Mouse (Mus musculus) WW6 (cell line): ENCODE data around the gene Fcrl5.
A peak's percentile ranks its signal among the peaks of the same experiment; 100 is the strongest.
"Not testable (repeated sequence)": the region's sequence is repeated elsewhere in the genome, so short reads cannot be mapped to it uniquely, and the experiment has no call there.

ENCODE experiments used
- DNase-seq: peaks from one replicate; pipeline ENCODE4 v3.0.0-alpha.2; 2013; ENCODE audit warnings: low read depth, low spot score

The Fcrl5 gene

GRCm38 (mm10) chr3:87435479-87435878, at the start of gene Fcrl5:
TSS of gene Fcrl5 (plus strand) at chr3:87435773.
- no peak for DNase-seq

- no peak for DNase-seq
These were observed 44.6 kb upstream of the Fcrl5 start for GRCm38 (mm10) chr3:87390935-87391334.

- DNase-seq = no peak
These were observed 36.8 kb upstream of the Fcrl5 start for GRCm38 (mm10) chr3:87398809-87399208.

DNA sequence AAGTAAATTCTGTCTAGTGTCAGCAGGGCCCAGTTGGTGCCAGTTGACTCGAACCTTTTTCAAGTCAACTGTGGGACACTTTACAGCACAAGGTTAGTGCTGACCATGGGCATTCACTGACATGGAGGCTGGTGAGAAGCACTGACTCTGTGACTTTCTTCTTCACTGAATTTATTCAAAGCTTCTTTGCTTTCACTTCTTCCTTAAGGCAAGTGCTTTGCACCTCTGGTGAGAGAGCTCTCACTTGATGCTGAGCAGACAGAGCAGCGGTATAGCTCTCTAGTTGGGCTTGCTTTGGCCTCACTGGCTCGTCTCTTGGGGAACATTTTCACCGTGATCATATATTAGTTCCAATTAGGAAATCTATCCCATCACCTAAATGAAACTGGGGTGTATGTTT, 35.7 kb upstream of the Fcrl5 start:
- DNase-seq = no peak

GRCm38 (mm10) chr3:87401321-87401720, 34.3 kb upstream of the Fcrl5 start:
- no peak for DNase-seq

- DNase-seq = peak; percentile 58
These were observed 27.4 kb upstream of the Fcrl5 start for GRCm38 (mm10) chr3:87408171-87408570.

DNA sequence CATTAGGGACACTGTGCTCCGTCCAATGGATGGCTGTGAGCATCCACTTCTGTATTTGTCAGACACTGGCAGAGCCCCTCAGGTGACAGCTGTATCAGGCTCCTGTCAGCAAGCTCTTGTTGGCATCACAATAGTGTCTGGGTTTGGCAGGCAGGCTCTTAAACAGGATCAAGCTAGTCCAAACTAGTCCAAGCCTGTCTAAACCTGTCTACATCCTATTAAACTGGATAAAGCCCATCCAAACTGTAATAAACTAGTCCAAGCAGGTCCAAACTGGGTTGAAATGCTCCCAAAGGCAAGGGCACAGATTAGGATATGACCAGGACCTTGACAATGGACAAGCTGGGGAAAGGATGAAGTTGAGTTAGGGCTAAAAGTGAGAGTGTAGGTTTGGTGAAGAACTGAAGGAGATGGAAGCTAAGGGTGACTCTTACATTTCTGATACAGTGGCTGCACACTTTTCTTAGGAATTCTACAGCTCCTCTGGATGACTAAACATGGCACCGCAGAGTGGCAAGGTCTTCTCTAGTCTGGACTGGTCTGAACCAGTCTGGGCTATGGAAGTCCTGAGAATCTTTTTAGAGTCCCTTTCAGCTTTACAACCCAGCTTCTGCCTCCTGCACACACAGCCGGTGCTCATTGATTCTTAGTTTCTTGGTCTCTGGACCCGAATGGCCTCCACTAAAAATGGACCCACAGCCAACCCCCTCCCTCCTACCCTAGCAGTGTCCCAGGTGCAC, 26.2 kb upstream of the Fcrl5 start:
- DNase-seq = no peak

GRCm38 (mm10) chr3:87410605-87411004, 25.0 kb upstream of the Fcrl5 start:
- no peak for DNase-seq

GRCm38 (mm10) chr3:87411150-87411549, 24.4 kb upstream of the Fcrl5 start:
- DNase-seq = peak; percentile 52

- DNase-seq = no peak
These were observed 14.9 kb upstream of the Fcrl5 start for GRCm38 (mm10) chr3:87420645-87421044.

GRCm38 (mm10) chr3:87422386-87422910, 13.1 kb upstream of the Fcrl5 start:
- no peak for DNase-seq

- DNase-seq = no peak
These were observed 5.0 kb downstream of the Fcrl5 start for GRCm38 (mm10) chr3:87440586-87440985.

DNA sequence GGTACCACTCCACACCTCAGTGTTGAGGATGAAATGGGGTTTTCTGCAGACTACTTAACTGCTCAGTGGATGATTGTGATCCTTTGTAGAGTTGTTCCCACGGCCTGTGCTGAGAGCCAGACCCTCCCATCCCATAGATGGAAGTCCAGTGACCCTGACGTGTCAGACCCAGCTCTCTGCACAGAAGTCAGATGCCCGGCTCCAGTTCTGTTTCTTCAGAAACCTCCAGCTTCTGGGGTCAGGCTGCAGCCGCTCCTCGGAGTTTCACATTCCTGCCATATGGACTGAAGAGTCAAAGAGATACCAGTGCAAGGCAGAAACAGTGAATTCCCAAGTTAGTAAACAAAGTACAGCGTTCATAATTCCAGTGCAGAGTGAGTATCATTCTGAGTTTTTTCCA, 8.4 kb downstream of the Fcrl5 start:
- DNase-seq = no peak

DNA sequence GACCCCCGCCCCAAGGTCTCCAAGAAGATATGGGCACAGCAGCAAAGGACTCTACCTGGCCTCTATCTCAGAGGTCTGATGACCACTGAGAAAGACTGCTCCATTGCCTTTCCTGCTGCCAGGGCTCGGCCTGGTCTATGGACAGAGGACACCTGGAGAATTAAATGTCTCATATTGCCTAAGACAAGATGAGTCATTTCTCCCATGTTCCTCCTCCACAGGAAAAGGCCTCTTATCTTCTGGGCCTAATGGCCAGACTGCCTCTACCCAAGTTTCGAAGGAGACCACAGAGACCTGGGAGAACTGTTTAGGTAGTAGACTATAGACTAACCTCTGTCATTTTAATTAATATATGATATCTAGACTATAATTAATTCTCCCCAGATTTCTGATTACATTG, 29.9 kb downstream of the Fcrl5 start:
- DNase-seq = no peak

DNA sequence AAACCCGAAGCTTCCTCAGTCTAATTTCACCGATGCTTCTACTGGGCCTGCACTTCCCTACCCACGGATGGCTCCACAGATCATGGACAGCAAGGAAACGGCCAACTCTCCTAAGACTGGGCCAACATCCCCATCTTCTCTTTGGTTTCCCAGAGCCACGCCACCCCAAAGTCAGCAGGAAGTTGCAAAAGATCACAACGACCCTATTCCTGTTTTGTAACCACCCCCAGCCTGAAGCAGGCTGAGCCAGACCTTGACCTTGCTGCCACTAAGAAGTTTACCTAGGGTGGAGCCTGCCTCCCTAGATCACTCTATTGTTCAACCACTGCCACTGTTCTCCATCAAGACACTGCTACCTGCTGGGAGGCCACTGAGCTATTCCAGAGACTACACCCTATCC, 31.4 kb downstream of the Fcrl5 start:
- no peak for DNase-seq

GRCm38 (mm10) chr3:87467416-87467815, 31.8 kb downstream of the Fcrl5 start:
- no peak for DNase-seq

GRCm38 (mm10) chr3:87477948-87478347, 42.4 kb downstream of the Fcrl5 start:
- not testable (repeated sequence) for DNase-seq

DNA sequence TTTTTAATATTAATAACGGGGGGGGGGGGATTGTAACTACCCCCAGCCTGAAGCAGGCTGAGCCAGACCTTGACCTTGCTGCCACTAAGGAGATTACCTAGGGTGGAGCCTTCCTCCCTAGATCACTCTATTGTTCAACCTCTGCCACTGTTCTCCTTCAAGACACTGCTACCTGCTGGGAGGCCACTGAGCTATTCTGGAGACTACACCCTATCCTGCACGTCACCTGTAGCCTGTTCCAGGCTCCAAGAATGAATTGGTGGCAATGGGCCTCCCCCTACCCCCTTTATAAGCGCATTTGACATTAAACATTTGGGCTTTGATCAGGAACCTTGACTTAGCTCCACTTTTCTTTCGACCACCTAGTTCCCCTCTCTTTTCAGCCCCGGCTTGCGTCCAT, 43.0 kb downstream of the Fcrl5 start:
- not testable (repeated sequence) for DNase-seq

DNA sequence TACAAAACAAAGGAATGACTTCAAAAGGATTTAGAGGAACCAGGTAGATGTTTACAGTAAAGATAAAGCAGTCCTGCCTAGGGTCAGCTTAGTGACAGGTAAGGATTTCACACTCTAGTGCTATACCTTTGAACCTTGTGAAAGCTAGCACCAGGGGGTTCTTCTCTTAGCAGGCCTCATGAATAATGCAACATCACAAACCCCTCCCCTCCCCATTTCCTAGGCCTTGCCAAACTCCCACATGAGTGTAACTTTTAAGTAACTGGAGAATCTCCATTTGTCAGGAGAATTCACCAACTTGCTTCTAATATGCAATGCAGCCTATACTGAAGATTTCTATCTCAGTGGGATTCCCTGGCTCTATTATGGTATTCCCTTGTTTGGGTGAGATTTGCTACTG, 43.7 kb downstream of the Fcrl5 start:
- not testable (repeated sequence) for DNase-seq

DNA sequence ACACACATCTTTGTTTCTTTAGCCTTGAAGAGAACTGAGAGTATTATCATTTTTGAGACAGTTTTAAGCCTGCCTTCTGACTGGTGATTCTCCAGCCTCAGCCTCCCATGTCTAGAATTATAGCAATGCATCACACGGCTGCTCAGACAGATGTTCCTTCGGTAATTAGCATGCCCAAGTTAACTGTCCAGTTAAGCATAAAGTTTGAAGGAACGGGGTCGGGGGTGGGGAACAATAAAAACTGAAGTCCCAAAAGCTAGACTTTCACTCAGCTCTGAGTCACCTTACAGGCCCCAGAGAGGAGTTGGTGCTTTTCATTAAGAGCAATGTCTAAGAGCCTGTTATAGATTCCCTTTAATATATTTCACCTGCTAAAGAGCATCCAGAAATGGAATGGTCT, 51.8 kb downstream of the Fcrl5 start:
- no peak for DNase-seq

DNA sequence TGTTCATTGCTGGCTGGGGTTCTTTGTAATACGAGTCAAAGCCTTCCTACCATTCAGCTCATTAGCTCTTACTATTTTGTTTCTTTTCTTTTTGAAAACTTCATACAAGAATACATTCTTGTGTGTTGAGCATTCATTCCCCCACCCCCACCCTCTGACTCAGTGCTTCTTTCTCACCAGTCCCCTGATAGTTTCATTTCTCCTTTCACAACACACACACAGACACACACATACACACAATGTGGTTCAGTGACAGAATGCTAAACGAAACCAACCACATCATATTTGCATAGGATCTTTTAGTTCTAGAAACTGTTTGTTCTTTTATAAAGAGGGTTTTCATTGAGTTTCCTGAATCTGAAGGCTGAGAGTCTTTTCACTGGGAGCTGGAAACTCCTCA, 52.3 kb downstream of the Fcrl5 start:
- no peak for DNase-seq

DNA sequence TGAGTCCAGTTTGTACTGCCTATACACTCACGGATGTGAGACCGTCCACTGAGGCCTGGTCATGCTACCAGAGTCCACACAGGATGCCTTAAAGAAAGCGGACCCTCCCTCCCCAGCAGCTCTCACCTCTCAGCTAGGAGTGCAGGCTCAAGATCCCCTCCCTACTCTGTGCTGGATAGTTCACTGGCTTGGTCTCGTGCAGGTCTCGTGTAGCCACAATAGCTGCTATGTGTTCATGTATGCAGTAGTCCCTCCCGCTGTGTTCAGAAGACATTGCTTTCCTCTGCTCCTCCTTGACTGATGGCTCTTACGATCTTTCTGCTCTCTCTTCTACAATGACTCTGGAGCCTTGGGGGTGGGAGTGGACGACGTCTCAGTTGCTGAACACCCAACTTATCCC, 62.7 kb downstream of the Fcrl5 start:
- no peak for DNase-seq

- DNase-seq = no peak
These were observed 63.5 kb downstream of the Fcrl5 start for GRCm38 (mm10) chr3:87499072-87499471.
